14 mouse cellular contexts compared by ENCODE assay signal in the genomic region with DNA sequence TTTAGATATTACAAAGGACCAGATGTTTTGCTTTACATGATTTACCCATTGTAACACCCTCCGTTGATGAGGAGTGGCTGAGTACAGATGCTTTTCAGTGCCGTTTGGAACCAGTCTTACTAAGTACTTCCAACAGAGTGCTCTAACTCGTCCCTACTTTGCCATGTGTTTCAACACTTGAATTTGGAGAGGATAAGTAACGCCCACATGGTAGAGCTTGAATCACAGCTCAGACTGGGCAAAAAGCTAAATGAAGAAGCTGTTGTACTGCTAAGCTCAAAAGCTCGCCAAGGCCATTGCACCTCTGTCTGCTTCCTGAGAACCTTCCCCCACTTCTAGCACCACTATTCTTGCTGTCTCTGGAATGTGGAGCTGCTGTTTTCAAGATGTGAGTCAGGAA.
DNase-seq lines count a peak whose midpoint lies in the region.
"Had no signal": no experiment of that assay in that cellular context is flagged by ENCODE, and none has a peak within 500 bp of the region (broad histone marks: within the 10 kb centered on the region; RNA-seq: fewer than 3 reads in every experiment).

No protein-coding gene starts in this region.

- intact Hi-C loops in left cerebral cortex, postnatal 4 days (cut with DNase I) = no loop called here

- peak; percentile 85 for DNase-seq in heart, adult 11 months
- DNase-seq in heart, adult 8-10 months (ENCODE audit: low spot score) = no peak
- peak; percentile 31 for DNase-seq in left cerebral cortex, adult 11 months (ENCODE audit: low spot score)
- no peak for DNase-seq in left cerebral cortex, postnatal 4 days
- peak; percentile 24 to 59 for DNase-seq in frontal cortex, postnatal 36 days (ENCODE audit: low spot score in 2 of 2)
- DNase-seq in right cerebral cortex, postnatal 25 days = peak; percentile 10
- DNase-seq in urinary bladder, postnatal 36 days (ENCODE audit: low spot score in 2 of 2) = no peak
- DNase-seq in MN1 (ENCODE audit: low spot score) = no peak
- DNase-seq: B cell, adult 2 months; cerebellum, adult 2 months; gastrocnemius, postnatal 14 days; kidney, adult 11 months; kidney, postnatal 4 days; thymus, adult 18-20 months had no signal

Comparison
In these comparisons a context has a peak if more than half of its experiments do, and no peak if none do; other contexts are left out.
1. DNase-seq: peak in heart, adult 11 months (single experiment), left cerebral cortex, adult 11 months (single experiment), frontal cortex, postnatal 36 days (2 of 2) and right cerebral cortex, postnatal 25 days (single experiment); none in heart, adult 8-10 months (single experiment), left cerebral cortex, postnatal 4 days (single experiment), urinary bladder, postnatal 36 days (0 of 2) and MN1 (single experiment).